Mouse (Mus musculus) CH12.LX (cell line): ENCODE results near the gene Rora. TPM values are rescaled to one million over a fixed set of nuclear protein-coding genes. Genes with fewer than 3 reads are reported as not detected.

ENCODE experiments used
- DNase-seq: peaks from one replicate; pipeline ENCODE4 v3.0.0-alpha.2; 2013; ENCODE audit errors: extremely low read depth
- H3K27ac ChIP-seq: 2 replicates; pipeline ENCODE4 v1.5.1; 2012; ENCODE audit warnings: low read depth, mild to moderate bottlenecking, control low read depth, moderate library complexity; ENCODE audit not compliant: insufficient read depth
- H3K27me3 ChIP-seq: replicated peaks from 2 replicates; pipeline ENCODE3; 2012; ENCODE audit warnings: inconsistent platforms
- H3K36me3 ChIP-seq, 2 experiments: replicated peaks in 1 of 2; 2 replicates each; pipeline versions ENCODE3 to v1.6.1; 2012; ENCODE audit warnings: inconsistent platforms in 1 of 2, low read length in 1 of 2, mild to moderate bottlenecking in 1 of 2, mixed read lengths in 1 of 2, moderate library complexity in 1 of 2; ENCODE audit not compliant: control insufficient read depth in 1 of 2, insufficient read depth in 1 of 2
- H3K4me1 ChIP-seq, 2 experiments: 2 replicates each; pipeline ENCODE4 v1.6.1; 2012; ENCODE audit warnings: inconsistent platforms in 1 of 2, moderate library complexity in 1 of 2; ENCODE audit not compliant: insufficient read depth in 2 of 2, control insufficient read depth in 1 of 2
- H3K4me2 ChIP-seq: 2 replicates; pipeline ENCODE4 v1.6.1; 2012; ENCODE audit warnings: low read depth, mild to moderate bottlenecking, control low read depth; ENCODE audit not compliant: poor library complexity, insufficient read depth, severe bottlenecking
- H3K4me3 ChIP-seq, 3 experiments: fragments of 150-350 bp in 1 of 3; sonication (generic) in 1 of 3; replicated peaks in 1 of 3; 2 replicates each; pipeline versions ENCODE3 to v1.5.1; 2011 to 2012; ENCODE audit warnings: low read depth in 2 of 3, low read length in 2 of 3, mild to moderate bottlenecking in 2 of 3, moderate library complexity in 2 of 3, control low read depth in 1 of 3, improper control_type of control experiment in 1 of 3, inconsistent platforms in 1 of 3, mixed read lengths in 1 of 3; ENCODE audit not compliant: poor library complexity in 1 of 3
- H3K79me2 ChIP-seq: replicated peaks from 2 replicates; pipeline ENCODE4 v1.6.1; 2012; ENCODE audit warnings: mild to moderate bottlenecking, moderate library complexity; ENCODE audit not compliant: control insufficient read depth, poor library complexity, insufficient read depth, severe bottlenecking; ENCODE audit errors: extremely low read depth
- H3K9ac ChIP-seq: 2 replicates; pipeline ENCODE4 v1.6.1; 2012; ENCODE audit warnings: low read depth, mild to moderate bottlenecking, control low read depth, moderate library complexity; ENCODE audit not compliant: insufficient read depth
- H3K9me3 ChIP-seq: replicated peaks from 2 replicates; pipeline ENCODE3; 2012; ENCODE audit warnings: low read length, inconsistent platforms, mixed read lengths
- CHD1 ChIP-seq: IDR thresholded peaks from 2 replicates; pipeline ENCODE4 v1.6.1; 2012; ENCODE audit warnings: low read depth, low read length, improper control_type of control experiment, inconsistent platforms
- CHD2 ChIP-seq: IDR thresholded peaks from 2 replicates; pipeline ENCODE4 v1.6.1; 2011; ENCODE audit warnings: low read length, improper control_type of control experiment
- CTCF ChIP-seq, 2 experiments: IDR thresholded peaks in 1 of 2; conservative IDR thresholded peaks in 1 of 2; 2 replicates each; pipeline ENCODE4 v1.5.1; 2011 to 2012; ENCODE audit warnings: low read depth in 2 of 2, low read length in 2 of 2, improper control_type of control experiment in 1 of 2, inconsistent platforms in 1 of 2, mild to moderate bottlenecking in 1 of 2, moderate library complexity in 1 of 2
- E2F4 ChIP-seq: IDR thresholded peaks from 2 replicates; pipeline ENCODE4 v1.6.1; 2011; ENCODE audit warnings: low read depth, low read length, improper control_type of control experiment; ENCODE audit not compliant: insufficient replicate concordance
- EP300 ChIP-seq: IDR thresholded peaks from 2 replicates; pipeline ENCODE4 v1.6.1; 2011; ENCODE audit warnings: low read length, improper control_type of control experiment
- ETS1 ChIP-seq: conservative IDR thresholded peaks from 2 replicates; pipeline ENCODE4 v1.6.1; 2012; ENCODE audit warnings: low read depth, mild to moderate bottlenecking, inconsistent platforms, low read length, improper control_type of control experiment, moderate library complexity
- GABPA ChIP-seq: IDR thresholded peaks from 2 replicates; pipeline ENCODE4 v1.6.1; 2012; ENCODE audit warnings: low read depth, low read length, improper control_type of control experiment, inconsistent platforms; ENCODE audit not compliant: insufficient replicate concordance
- HCFC1 ChIP-seq: IDR thresholded peaks from 2 replicates; pipeline ENCODE4 v1.6.1; 2012; ENCODE audit warnings: low read depth, mild to moderate bottlenecking, inconsistent platforms, low read length, improper control_type of control experiment
- IRF4 ChIP-seq: IDR thresholded peaks from 2 replicates; pipeline ENCODE4 v1.6.1; 2014; ENCODE audit warnings: low read depth, mild to moderate bottlenecking, inconsistent platforms, low read length, improper control_type of control experiment
- JUND ChIP-seq: conservative IDR thresholded peaks from 2 replicates; pipeline ENCODE4 v1.6.1; 2011; ENCODE audit warnings: low read depth, low read length, improper control_type of control experiment
- KAT2A ChIP-seq: IDR thresholded peaks from 2 replicates; pipeline ENCODE4 v1.6.1; 2012; ENCODE audit warnings: low read length, improper control_type of control experiment, inconsistent platforms; ENCODE audit not compliant: insufficient replicate concordance
- MAFK ChIP-seq: IDR thresholded peaks from 2 replicates; pipeline ENCODE4 v1.6.1; 2011; ENCODE audit warnings: low read length, improper control_type of control experiment; ENCODE audit not compliant: insufficient replicate concordance
- MAZ ChIP-seq: IDR thresholded peaks from 2 replicates; pipeline ENCODE4 v1.6.1; 2012; ENCODE audit warnings: low read depth, mild to moderate bottlenecking, inconsistent platforms, low read length, improper control_type of control experiment, moderate library complexity
- MXI1 ChIP-seq: IDR thresholded peaks from 2 replicates; pipeline ENCODE4 v1.6.1; 2011; ENCODE audit warnings: mild to moderate bottlenecking, low read depth, low read length, improper control_type of control experiment
- NELFE ChIP-seq: IDR thresholded peaks from 2 replicates; pipeline ENCODE4 v1.6.1; 2011; ENCODE audit warnings: low read depth, low read length, improper control_type of control experiment
- NRF1 ChIP-seq: IDR thresholded peaks from 2 replicates; pipeline ENCODE4 v1.6.1; 2014; ENCODE audit warnings: low read depth, mild to moderate bottlenecking, inconsistent platforms, low read length, improper control_type of control experiment, moderate library complexity
- PAX5 ChIP-seq: IDR thresholded peaks from 2 replicates; pipeline ENCODE4 v1.6.1; 2012; ENCODE audit warnings: low read length, inconsistent platforms, mixed read lengths
- POLR2A ChIP-seq: IDR thresholded peaks from 2 replicates; pipeline ENCODE4 v1.6.1; 2011; ENCODE audit warnings: low read depth, mild to moderate bottlenecking, improper control_type of control experiment, low read length
- POLR2AphosphoS2 ChIP-seq: IDR thresholded peaks from 2 replicates; pipeline ENCODE4 v1.6.1; 2011; ENCODE audit warnings: low read depth, low read length, improper control_type of control experiment
- RAD21 ChIP-seq: IDR thresholded peaks from 2 replicates; pipeline ENCODE4 v1.6.1; 2011; ENCODE audit warnings: low read depth, mild to moderate bottlenecking, low read length, improper control_type of control experiment, moderate library complexity
- SIN3A ChIP-seq: IDR thresholded peaks from 2 replicates; pipeline ENCODE4 v1.6.1; 2012; ENCODE audit warnings: low read length, improper control_type of control experiment, inconsistent platforms
- TBP ChIP-seq: conservative IDR thresholded peaks from 2 replicates; pipeline ENCODE4 v1.6.1; 2011; ENCODE audit warnings: low read depth, low read length, improper control_type of control experiment
- USF1 ChIP-seq: IDR thresholded peaks from 2 replicates; pipeline ENCODE4 v1.6.1; 2014; ENCODE audit warnings: low read depth, mild to moderate bottlenecking, inconsistent platforms, low read length, improper control_type of control experiment
- ZC3H11A ChIP-seq: IDR thresholded peaks from 2 replicates; pipeline ENCODE4 v1.6.1; 2012; ENCODE audit warnings: low read depth, mild to moderate bottlenecking, inconsistent platforms, low read length, improper control_type of control experiment
- ZKSCAN1 ChIP-seq: IDR thresholded peaks from 2 replicates; pipeline ENCODE4 v1.6.1; 2012; ENCODE audit warnings: low read depth, inconsistent platforms, low read length, improper control_type of control experiment, borderline replicate concordance
- ZMIZ1 ChIP-seq: IDR thresholded peaks from 2 replicates; pipeline ENCODE4 v1.6.1; 2012; ENCODE audit warnings: low read depth, mild to moderate bottlenecking, inconsistent platforms, low read length, improper control_type of control experiment
- ZNF384 ChIP-seq: IDR thresholded peaks from 2 replicates; pipeline ENCODE4 v1.6.1; 2012; ENCODE audit warnings: low read depth, low read length, improper control_type of control experiment, inconsistent platforms
- dilution Hi-C: fragments of 300-500 bp; cut with MboI; formaldehyde crosslinking; loops from 2 replicates; pipeline ENCODE4 v1.14.3; 2020; ENCODE audit warnings: low sequenced_read_pairs; ENCODE audit not compliant: extremely low pct_unique_long_range_greater_than_20kb, extremely low pct_ligation_motif_present
- in situ Hi-C: fragments of 300-500 bp; cut with MboI; formaldehyde crosslinking; loops from 3 replicates; pipeline ENCODE4 v1.14.3; 2019; ENCODE audit warnings: low sequenced_read_pairs, low pct_ligation_motif_present, low pct_unique_long_range_greater_than_20kb, mixed read lengths
- polyA plus RNA-seq: library from polyadenylated mRNA; unstranded; fragments of >175 nt; gene quantifications from 2 replicates; pipeline ENCODE4 v1.2.1, GENCODE M21; 2012; ENCODE audit warnings: low read depth; ENCODE audit not compliant: insufficient read length
- total RNA-seq, 2 experiments: library from RNA; depleted of rRNA; stranded (reverse); fragments of 300-350 nt in 1 of 2; fragments of >200 nt in 1 of 2; gene quantifications; 2 replicates each; pipeline ENCODE4 v1.2.3; 2012 to 2014

Gene Rora
- total and polyA plus RNA-seq, 3 experiments: 0.36 to 0.66 (median 0.64) TPM

DNA sequence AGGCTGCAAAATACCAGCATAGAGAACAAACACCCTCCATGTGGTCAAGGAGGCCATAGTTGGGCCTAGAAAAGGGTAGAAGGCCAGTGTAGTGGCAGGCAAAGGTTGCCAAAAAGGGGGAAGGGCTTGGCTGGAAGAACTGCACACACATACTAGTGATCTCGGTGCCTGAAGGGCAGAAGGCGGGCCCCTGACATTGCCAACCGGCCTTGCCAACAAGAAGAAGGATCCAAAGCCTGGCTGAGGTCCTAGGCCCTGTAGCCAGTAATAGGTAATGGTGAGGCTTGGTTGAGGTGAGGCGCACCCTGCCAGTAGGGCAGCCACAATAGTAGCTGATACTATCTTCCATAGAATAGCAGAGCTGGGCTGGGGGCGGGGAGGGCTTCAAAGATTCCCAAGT is 401.7 kb downstream of the Rora start:
- dilution Hi-C loops: no loop called here
- Histone ChIP-seq H3K4me1 (peaks cover 0 to 7% of the 10 kb centered on the region in 2 experiments; a peak in 1 of 4 replicates), H3K4me2 (no peak overlapping the region), H3K9me3 (peaks cover 12% of the 10 kb centered on the region), H3K27ac (no peak overlapping the region), H3K27me3 (no peaks in the 10 kb centered on the region), H3K9ac (no peak overlapping the region), H3K4me3 (no peak overlapping the region), H3K36me3 (no peaks in the 10 kb centered on the region), H3K79me2 (no peaks in the 10 kb centered on the region)
- in situ Hi-C loops: no loop called here
- TF ChIP-seq CHD2: no peak
- no peak for TF ChIP-seq GABPA
- TF ChIP-seq CTCF (conservative IDR thresholded peaks at IDR 0.05 in 1 of 2, IDR thresholded peaks at IDR 0.05 in 1 of 2; ENCODE audit: low read depth in 2 of 2, low read length in 2 of 2): no peak
- no peak for TF ChIP-seq POLR2AphosphoS2
- TF ChIP-seq ZNF384: no peak
- no peak for TF ChIP-seq JUND
- no peak for TF ChIP-seq NELFE
- no peak for TF ChIP-seq ZC3H11A
- no peak for TF ChIP-seq ZMIZ1
- TF ChIP-seq USF1: no peak
- no peak for TF ChIP-seq MAZ
- TF ChIP-seq HCFC1: no peak
- no peak for TF ChIP-seq PAX5
- TF ChIP-seq EP300: no peak
- no peak for TF ChIP-seq ZKSCAN1
- TF ChIP-seq MAFK: no peak
- no peak for TF ChIP-seq TBP
- TF ChIP-seq SIN3A: no peak
- no peak for TF ChIP-seq RAD21
- DNase-seq: no peak

DNA sequence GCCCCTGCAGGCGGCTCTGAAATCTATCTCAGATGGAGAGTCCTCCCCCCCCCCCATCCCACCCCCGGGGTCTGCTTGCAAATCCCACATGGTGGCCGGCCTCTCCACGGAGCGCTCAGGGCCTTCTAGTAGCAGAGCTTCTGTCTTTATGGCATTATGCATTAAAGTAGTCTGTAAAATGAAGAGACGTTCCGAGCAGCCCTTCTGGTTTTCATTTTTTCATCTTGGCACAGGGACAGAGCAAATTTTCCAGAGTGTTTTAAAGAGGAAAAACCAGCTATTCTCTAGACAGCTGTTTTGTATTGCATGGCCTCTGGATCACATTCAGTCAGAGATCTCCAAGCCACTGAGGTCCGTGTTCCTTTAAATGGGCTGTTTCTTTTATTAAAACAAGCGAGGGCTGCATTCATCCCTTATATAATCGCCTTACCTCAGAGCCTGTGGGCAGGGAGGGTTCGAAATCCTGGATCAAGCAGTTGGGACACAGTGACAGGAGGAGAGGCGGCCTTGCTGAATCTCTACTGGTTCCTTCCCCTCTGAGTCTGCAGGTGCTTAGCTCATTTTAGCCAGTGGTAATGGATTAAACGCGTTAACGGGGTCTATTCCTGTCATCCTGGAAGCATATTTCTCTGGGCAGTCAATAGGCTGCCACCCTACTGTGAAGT is 417.7 kb downstream of the Rora start:
- peaks cover 3% of the 10 kb centered on the region for H3K9me3 ChIP-seq
- no peak overlapping the region for H3K27ac ChIP-seq
- in situ Hi-C loops: no loop called here
- H3K4me3 ChIP-seq: no peak overlapping the region
- TF ChIP-seq ETS1 (no peak), E2F4 (no peak), POLR2AphosphoS2 (no peak), ZC3H11A (no peak), PAX5 (no peak), KAT2A (no peak), ZMIZ1 (no peak), POLR2A (no peak), CHD1 (no peak), MXI1 (no peak), IRF4 (no peak), RAD21 (no peak), NRF1 (no peak), MAZ (no peak)
- DNase-seq: no peak
- H3K27me3 ChIP-seq: peaks cover 2% of the 10 kb centered on the region
- no peak overlapping the region for H3K9ac ChIP-seq
- no peaks in the 10 kb centered on the region for H3K79me2 ChIP-seq
- H3K4me2 ChIP-seq: no peak overlapping the region
- no peaks in the 10 kb centered on the region for H3K36me3 ChIP-seq
- peaks cover 0 to 8% of the 10 kb centered on the region in 2 experiments; a peak in 2 of 4 replicates for H3K4me1 ChIP-seq
- dilution Hi-C loops: no loop called here
